Mouse (Mus musculus) T-helper 17 cell (primary cell): ENCODE data around the gene Dpm1.

Experiments used
- in situ Hi-C, 2 experiments: fragments of 300-600 bp; cut with MboI, MseI; formaldehyde crosslinking; loops; 1 replicate in 1 of 2; 2 replicates in 1 of 2; pipeline ENCODE4 v1.15.1; 2025; ENCODE audit warnings: high pct_unique_total_duplicates in 2 of 2

Dpm1 gene

DNA sequence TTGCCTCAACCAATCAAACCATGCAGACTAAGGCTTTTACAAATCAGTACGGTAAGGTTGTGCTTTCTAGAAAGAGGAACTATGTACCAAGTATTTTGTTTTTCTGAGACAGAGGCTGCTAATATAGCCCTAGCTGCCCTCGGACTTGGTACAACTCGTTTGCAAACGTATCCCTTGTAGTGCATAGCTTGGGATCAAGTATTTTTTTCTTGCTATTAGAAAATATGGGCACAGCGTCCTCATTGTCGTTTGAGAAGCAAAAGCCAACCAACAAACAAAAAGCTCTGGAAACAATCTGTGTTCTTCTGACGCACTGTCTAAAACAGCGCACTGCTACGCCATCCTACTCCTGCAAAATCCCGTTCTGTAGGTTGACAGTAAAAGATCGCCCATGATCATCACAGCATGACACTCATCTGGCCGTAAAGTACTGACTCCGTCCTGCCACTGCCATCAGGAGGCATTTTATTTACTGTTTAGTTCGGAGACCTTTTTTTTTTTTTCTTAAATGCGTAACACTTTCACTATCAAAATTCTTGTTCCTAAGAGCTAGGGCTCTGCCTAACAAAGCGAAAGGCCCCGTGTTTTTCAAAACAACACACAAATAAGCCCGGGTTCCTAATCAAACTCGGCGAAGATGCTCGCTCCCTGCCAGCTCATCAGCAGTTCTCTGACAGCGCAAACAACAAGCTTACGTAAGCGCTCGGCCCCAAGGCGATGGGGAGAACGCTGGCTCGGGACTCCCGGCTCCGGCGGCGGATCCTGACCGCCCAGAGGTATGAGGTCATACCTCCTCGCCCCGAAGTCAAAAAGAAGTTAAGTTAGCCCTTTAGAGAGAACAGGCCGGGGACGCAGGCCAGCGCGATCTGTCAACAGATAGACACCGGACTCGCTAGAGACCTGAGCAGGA lies 1.0 kb downstream of the Dpm1 start:
- in situ Hi-C loops, result no loop called here

DNA sequence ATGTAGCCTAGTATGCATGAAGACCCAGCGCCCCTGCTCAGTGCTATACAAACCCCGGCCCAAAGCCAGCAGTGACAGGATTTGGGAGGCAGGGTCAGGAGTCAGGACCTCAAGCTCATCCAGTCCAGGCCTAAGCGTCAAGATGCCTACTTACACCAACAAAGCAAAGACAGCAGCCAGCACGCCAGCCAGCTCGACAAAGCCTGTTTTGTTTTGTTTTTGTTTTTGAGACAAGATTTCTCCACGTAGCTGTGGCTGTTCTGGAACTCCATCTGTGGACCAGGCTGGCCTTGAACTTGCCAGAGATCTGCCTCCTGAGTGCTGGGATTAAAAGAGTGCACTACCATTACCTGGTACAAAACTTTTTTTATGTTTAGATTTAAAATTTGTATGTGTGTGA lies 7.1 kb downstream of the Dpm1 start:
- in situ Hi-C loops, result loop anchor here in 1 of 2 experiments (25.0 kb wide), 1 partner anchor 1311 kb away; the partner anchor contains the start of gene Cse1l

DNA sequence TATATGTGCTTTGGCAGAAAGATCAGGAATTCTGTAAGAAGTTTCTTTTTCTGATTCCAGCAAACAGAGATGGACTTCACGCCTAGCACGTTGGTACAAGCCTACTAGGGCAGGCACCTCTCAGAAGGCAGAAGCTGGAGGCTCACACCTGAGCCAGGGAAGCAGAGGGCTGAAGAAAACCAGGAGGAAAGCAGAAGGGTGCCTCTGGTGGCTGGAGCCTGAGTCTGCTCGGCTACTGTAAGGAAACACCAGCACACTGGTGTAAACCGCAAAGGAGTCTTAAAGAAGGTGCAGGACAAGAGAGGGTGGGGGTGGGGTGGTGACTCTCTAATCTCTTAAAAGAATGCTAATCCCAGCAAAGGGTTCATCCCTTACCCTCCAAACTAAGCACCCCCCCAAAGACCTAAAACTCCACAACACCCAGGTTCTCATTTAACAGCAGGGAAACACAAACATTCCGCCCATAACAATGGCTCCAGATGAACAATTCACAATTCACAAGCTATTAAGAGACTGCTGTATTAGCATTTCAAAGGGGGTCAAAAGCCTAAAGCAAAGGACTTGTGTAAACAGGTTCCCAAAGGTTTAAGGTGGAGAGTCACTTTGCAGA lies 16.5 kb downstream of the Dpm1 start:
- in situ Hi-C loops, result loop anchor here in 1 of 2 experiments (25.0 kb wide), 1 partner anchor 1302 kb away; the partner anchor contains the start of gene Cse1l

DNA sequence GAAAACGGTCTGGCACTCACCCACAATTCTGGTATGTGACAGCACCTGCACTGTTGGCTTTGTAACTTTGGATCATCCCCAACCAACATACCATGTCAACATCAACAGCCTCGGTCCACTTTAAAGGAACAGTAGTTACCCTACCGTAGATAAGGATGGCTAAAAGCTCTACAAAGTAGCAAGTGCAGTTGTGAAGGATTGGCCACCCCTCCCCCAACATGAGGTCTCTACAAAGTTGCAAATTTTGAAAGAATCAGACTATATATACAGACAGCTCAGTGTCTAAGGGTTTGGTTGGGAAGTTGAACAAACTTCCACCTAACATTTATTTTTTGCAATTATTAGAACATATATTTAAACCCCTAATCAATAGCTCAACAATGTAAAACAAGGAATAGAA lies 22.5 kb downstream of the Dpm1 start:
- in situ Hi-C loops, result loop anchor here in 1 of 2 experiments (10.0 to 25.0 kb wide), 2 partner anchors 93 to 1296 kb away; partner anchors contain the start of gene Cse1l

DNA sequence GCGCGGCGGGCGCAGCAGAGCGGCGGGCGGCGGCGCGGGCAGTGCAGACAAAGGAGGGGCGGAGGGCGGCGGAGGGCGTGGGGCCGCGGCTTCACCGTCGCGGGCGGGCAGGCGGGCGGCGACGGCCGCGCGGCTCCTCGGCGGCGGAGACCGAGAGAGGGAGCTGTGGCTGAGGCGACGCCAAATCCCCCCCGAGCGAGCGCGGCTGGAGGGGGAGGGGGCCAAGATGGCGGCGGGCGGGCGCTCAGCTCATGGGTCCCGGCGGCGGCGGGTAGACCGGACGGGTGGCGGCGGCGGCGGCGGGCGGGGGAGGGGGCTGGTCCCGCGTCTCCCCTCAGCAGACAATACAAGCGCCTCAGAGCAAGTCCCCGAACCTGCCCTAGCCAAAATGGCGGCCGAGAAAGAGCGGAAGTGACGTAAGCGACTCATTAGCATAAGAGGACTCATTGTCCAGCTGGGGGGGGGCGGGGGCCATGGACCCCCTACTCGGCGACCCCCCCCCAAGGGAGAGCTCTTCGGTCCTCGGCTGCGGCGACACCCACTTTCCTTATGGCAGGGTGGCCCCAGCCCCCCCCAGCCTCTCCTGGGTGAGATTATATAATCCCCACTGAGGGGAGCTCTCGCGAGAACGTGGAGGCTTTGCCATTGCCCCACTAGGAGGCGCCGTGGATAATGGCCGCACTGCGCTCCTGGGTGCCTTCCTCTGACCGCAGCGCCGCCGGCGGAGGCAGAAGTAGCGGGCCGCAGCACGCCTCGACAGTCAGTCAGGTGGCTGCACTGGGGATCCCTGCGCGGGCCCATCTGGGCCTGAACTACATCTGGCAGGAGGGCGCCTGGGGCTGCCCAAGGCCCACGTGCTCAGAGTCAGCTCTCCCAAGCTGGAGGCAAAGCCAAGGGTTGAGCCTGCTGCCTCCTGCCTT lies 23.4 kb downstream of the Dpm1 start, which contains the start of gene Adnp:
Gene Adnp, minus strand, starts transcription at position 388 of the 920 bp plus-strand sequence.
- in situ Hi-C loops, result loop anchor here in 1 of 2 experiments (10.0 to 25.0 kb wide), 2 partner anchors 92 to 1295 kb away; partner anchors contain the start of gene Cse1l

DNA sequence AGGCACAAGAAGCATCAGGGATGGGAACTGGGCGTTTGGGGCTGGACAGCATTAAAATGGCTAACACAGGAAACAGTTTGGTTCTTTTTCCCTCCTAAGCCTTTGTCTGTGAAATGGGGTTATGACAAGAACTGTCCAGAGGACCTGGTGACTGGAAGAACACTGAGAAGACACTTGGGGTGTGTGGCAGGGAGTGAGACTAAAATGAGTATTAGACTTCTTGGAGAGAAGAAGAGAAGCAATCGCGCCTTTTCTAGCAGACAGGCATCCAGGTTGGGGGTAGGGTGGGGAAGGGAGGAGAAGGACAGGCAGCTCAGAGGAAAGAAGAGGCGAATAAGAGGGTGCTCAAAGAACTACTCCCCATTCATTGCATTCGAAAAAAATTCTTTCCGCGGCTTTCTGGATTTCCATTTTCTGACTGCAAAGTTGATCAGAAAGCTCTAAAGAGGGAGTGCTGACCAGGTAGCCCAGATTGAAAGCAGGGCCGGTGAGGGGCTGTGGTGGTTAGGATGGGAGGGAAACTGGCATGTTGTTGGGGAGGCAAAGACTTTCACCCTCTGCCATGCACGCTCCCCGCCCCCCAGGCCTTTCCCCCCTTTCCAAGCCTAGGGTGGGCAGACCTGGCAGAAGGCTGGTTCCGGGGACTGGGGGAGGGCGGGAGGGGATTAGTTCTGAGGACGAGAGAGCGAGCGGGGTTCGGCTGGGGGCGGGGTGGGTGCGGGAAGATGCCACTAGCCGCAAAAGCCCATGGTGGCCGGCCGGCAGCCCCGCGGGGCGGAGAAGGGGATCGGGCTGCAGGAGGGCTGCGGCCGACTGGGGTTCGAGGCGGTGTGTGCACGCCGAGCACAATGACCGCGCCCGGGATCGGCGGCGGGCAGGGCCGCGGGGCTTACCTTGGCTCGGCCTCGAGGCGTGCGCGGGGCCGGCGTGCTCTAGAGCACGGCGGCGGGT lies 24.4 kb downstream of the Dpm1 start:
- in situ Hi-C loops, result loop anchor here in 1 of 2 experiments (10.0 to 25.0 kb wide), 2 partner anchors 91 to 1294 kb away; partner anchors contain the start of gene Cse1l

DNA sequence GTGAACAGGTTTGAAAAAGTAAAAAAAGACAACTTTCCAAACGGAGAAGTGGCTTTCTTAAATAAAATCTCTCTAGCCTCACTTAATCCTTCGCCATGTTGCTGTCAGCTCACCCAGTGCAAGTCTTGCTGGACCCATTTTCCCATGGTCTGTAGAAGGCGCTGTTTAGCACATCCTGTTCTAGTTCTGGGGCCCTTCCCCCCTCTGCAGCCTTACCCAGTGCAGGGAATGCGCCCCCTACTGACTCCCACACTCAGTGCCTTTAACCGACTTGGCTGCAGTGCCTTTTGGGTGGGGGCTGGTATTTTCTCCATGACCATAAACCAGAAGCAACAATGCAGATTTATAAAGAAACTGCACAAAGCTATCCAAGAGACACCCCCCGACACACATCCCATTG lies 25.1 kb downstream of the Dpm1 start:
- in situ Hi-C loops, result loop anchor here in 1 of 2 experiments (10.0 to 25.0 kb wide), 2 partner anchors 90 to 1293 kb away; partner anchors contain the start of gene Cse1l

DNA sequence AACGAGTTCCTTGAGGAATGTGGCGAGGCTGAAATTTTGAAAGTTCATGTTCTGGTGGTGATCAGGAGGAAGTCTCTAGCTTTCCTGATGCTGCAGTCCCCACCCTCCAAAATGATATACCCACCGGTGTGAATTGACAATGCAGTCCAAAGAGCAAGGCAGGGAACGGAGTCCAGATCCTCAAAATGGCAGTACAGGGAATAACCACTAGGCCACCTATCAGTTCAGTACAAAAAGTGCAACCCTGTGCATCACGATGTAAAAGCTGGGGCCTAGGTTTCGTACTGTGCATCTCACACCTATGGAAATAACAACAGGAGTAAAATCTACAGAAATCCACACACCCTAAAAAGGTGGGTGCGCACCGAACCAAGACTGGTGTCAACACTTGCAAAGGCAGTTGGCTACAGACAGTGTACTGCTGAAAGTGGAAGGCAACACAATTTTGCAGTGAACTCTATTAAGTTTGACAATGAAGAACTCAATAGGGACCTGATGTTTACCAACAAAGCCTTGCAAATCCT lies 25.9 kb downstream of the Dpm1 start:
- in situ Hi-C loops, result loop anchor here in 1 of 2 experiments (10.0 to 25.0 kb wide), 2 partner anchors 90 to 1292 kb away; partner anchors contain the start of gene Cse1l

DNA sequence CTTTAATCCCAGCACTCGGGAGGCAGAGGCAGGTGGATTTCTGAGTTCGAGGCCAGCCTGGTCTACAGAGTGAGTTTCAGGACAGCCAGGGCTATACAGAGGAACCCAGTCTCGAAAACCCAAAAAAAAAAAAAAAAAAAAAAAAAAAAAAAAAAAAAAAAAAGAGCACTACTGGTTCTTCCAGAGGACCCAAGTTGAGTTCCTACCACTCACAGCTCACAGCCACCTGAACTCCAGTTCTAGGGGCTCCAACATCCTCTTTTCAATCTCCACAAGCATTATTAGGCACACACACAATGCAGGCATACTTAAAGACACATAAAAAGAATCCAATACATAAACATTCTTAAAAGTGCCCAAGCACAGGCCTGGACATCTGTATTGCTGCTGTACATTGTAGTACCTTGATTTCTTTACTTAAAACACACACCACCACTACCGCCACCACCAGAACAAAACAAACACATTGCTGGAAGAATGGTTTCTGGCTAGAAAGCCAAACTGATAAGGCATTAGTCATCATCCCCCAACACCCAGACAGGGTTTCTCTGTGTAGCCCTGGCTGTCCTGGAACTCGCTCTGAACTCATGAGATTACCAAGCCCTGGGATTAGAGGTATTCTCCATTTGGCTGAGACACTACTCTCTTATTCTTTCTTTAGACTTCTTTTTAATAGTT lies 30.2 kb downstream of the Dpm1 start:
- in situ Hi-C loops, result loop anchor here in 1 of 2 experiments (10.0 to 25.0 kb wide), 2 partner anchors 85 to 1288 kb away; partner anchors contain the start of gene Cse1l

DNA sequence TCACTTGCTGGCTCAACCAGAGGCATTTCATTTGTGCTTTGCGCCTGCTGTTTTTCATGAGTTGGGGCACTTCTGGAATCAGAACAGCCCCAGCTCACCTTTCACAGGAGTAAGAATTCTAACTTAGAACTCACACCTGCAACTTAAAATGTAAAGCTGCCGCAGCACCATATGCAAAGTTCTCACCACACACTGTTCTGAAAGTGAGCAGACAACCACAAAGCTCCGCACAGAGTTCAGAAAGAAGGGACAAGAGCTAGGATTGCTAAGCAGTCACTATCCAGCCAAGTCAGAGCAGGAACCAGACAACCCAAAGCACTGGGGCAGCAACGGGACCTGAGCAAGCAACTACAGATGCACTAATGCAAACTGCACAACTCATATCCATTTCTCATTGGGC lies 30.9 kb downstream of the Dpm1 start:
- in situ Hi-C loops, result loop anchor here in 1 of 2 experiments (5.0 kb wide), 1 partner anchor 77 kb away; no protein-coding TSS in a partner anchor

DNA sequence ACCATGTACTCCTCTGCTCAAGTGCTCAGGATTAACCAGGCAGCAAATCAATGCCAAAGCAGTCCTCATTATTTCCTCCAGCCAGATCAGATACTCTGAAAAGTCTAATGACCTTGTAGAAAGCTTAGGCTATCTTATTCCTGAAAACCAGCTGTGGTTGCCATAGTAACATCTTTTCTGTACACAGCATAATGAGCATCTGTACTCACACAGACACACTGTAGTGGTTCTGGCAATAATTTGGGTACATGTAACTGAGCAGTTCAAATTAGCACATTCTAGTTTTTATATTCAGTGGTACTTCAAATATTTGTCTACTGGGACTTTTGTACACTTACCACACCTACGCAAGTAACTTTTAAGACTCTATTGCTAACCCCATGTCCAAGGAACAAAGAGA lies 32.0 kb downstream of the Dpm1 start:
- in situ Hi-C loops, result loop anchor here in 1 of 2 experiments (5.0 kb wide), 1 partner anchor 76 kb away; no protein-coding TSS in a partner anchor

DNA sequence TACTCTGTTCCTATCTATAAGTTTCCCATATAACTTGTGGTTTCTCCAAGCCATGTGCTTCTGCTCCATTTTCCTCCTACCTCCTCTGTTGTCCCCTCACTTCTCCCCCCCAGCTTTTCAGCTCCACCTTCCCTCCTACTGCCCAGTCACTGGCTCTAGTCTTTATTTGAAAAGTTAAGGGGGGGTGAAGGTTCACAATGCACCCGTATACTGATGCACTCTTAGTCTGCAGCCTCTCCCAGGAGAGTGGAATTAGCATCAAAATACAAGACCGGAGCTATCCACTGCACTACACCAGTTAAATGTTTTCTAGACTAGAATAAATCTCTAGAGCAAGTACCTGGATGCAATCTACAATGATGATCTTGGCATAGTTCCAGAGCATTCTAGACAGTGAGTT lies 34.7 kb downstream of the Dpm1 start:
- in situ Hi-C loops, result loop anchor here in 1 of 2 experiments (5.0 kb wide), 1 partner anchor 73 kb away; no protein-coding TSS in a partner anchor

DNA sequence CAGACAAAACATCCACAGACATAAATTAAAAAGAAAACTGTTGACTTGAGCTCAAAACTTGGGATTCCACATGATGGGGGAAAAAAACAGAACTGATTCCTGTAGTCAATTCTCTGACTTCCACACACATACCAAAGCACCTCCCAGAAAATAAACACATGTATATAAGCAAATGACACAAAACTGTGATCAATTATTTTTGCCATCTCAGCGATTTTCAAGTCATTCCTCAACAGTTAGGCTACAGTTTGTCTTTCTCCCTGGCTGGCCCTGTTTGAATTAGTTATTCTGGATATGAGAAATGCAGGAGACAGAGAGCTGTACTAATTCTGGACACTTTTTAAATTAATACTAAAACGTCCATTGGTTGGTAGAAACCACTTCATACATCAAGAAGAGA lies 36.7 kb downstream of the Dpm1 start:
- in situ Hi-C loops, result no loop called here

DNA sequence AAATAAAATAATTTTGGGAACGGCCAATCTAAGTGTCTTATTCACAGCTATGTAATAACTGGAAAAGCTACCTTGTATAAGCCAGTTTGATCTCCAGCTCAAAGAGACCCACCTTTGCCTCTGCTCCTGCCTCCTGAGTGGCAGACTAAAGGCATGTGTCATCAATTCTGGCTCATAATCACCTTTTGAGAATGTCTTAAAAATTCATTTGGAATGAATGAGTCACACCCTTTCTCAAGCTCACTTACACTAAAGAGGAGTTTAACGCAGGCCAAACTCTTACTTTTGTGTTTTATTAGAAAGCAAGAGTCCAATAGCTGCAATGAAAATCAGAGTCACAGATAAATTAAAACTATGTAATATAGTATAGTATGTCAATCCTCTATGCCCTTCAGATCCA lies 38.5 kb downstream of the Dpm1 start:
- in situ Hi-C loops, result no loop called here

DNA sequence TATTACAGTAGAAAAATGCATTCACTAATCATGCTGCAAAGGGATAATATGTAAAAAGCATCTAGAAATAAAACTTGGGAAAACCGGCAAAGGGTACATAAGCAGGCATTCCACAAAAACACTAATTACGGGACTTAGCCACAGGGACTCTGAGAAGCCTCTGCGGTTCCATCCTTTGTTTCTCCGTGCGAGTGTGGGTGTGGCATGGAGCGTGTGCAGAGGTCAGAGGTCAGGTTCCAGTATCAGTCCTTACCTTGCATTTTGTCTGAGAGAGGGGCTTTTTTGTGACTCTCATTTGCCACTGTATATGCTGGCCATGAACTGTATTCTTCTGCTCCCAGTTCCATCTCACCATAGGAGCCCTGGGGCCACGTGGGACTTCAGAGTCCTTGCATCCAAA lies 54.4 kb downstream of the Dpm1 start:
- in situ Hi-C loops, result no loop called here

DNA sequence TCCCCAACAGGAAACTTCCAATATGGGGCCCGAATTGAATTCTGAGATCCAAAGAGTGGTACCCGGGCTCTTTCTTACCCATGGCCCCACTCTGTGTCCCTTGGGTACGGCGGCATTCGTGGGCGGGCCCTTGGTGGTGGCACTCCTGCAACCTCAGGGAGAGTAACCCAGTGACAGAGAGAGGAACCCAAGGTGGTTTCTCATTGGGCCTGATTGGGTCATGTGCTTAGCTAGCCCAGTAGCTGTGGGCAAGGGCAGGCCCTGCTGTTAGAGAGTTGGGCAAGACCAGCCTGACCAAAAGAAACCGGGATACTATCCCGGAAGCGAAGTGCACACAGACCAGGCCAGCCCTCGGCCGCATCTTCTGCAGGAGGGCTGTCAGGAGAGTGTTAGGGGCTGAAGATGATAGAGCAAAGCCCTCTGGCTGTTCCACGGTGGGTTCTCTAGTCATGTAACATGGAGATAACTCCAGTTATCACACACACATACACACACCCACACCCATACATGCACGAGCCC lies 60.2 kb downstream of the Dpm1 start:
- in situ Hi-C loops, result no loop called here

DNA sequence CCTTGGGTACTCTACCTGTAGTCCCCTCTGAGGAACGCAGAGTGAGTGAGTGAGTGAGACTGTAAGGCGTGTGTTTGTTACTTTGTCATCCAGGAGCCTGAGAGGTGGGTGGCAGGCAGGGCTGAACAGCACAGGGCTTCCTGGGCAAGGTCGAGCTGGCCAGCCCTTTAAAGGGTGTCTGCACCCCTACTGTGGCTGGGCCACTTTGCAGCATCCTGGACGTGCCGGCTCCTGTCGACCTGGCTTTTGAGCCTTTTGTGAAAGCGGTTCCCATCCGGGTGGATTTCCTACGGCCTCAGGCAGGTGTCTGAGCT lies 60.6 kb downstream of the Dpm1 start:
- in situ Hi-C loops, result no loop called here

DNA sequence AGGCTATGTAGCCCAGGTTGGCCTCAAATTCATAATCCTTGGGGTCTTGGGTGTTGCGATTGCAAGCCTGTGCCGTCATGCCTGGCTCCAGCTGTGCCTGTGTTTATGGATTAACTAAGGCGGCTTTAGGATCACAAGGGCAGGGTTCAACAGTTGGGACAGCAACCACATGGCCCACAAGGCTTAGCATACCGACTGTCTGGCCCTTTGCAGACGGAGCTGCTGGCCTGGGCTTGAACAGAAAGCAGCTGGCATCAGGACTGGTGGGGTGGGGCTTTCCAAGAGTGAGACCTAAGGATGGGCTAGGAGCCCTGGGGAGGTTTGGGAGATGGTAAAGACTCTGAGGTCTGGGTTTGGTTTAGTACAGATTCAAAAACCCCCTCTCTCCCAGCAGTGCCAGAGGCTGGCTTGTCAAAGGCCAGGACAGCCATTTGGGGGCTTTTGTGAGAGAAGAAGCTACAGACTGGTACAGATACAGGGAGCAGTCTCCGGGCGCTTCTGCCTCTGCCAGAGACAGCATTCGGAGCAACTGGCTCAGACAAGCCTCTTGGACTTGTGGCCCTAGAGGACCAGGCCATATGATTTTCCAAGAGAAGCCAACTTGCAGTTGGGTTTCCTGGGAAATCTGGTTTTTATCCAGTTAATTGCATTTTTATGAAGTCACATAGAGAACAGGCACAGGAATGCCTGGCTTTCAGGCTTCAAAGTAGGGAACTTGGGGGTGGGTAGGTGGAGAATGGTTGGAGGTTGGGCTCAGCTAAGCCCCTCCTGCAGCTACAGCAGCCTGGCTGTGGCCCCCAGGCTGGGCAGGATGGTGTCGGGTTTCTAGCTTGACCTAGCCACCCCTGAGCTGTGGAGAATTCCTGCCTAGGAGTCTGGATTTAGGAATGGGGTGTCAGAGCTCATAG lies 61.2 kb downstream of the Dpm1 start:
- in situ Hi-C loops, result no loop called here
